Mouse (Mus musculus) heart, embryonic 11.5 days (tissue): ENCODE results near the gene Csrnp1. TPM values are rescaled to one million over a fixed set of nuclear protein-coding genes. Genes with fewer than 3 reads are reported as not detected.
"Not testable (repeated sequence)": the region's sequence is repeated elsewhere in the genome, so short reads cannot be mapped to it uniquely, and the experiment has no call there.

Experiments used
- ATAC-seq: fragments of 200-750 bp; cut with Nextera tagmentation; replicated peaks from 2 replicates; pipeline ENCODE4 v1.8.0; 2017; ENCODE audit warnings: moderate library complexity; ENCODE audit not compliant: insufficient number of reproducible peaks, low FRiP score, low TSS enrichment
- H3K27ac ChIP-seq: fragments of 300-500 bp; sonication (generic); 2 replicates; pipeline ENCODE4 v1.5.1; 2014; ENCODE audit warnings: mild to moderate bottlenecking, low read depth, low read length
- H3K27me3 ChIP-seq: fragments of 300-500 bp; sonication (generic); 2 replicates; pipeline ENCODE4 v1.6.1; 2014; ENCODE audit warnings: mild to moderate bottlenecking, low read length, mixed read lengths; ENCODE audit not compliant: control insufficient read depth, insufficient read depth
- H3K36me3 ChIP-seq: fragments of 300-500 bp; sonication (generic); 2 replicates; pipeline ENCODE4 v1.6.1; 2014; ENCODE audit warnings: mild to moderate bottlenecking, low read length, moderate library complexity, mixed read lengths; ENCODE audit not compliant: control insufficient read depth, insufficient read depth
- H3K4me1 ChIP-seq: fragments of 300-500 bp; sonication (generic); 2 replicates; pipeline ENCODE4 v1.6.1; 2014; ENCODE audit warnings: low read length; ENCODE audit not compliant: control insufficient read depth, insufficient read depth
- H3K4me2 ChIP-seq: fragments of 300-500 bp; sonication (generic); 2 replicates; pipeline ENCODE4 v1.6.1; 2014; ENCODE audit warnings: mild to moderate bottlenecking, moderate library complexity
- H3K4me3 ChIP-seq: fragments of 300-500 bp; sonication (generic); 2 replicates; pipeline ENCODE4 v1.5.1; 2014; ENCODE audit warnings: low read depth, low read length
- H3K9ac ChIP-seq: fragments of 300-500 bp; sonication (generic); 2 replicates; pipeline ENCODE4 v1.6.1; 2014; ENCODE audit warnings: mild to moderate bottlenecking, low read depth, low read length, moderate library complexity
- H3K9me3 ChIP-seq: fragments of 300-500 bp; sonication (generic); replicated peaks from 2 replicates; pipeline ENCODE4 v1.6.1; 2016; ENCODE audit warnings: low read length; ENCODE audit not compliant: control insufficient read depth
- WGBS: fragments of 180-500 bp; shearing (Covaris S2); extraction: QIAGEN DNeasy Blood & Tissue Kit; methylation state at CpG from one replicate; pipeline ENCODE4 v1.1.7; 2014; ENCODE audit not compliant: insufficient replicate concordance; 5-methylcytosine and 5-hydroxymethylcytosine counted together
- polyA plus RNA-seq: library from polyadenylated mRNA; unstranded; fragments of >200 nt; fragmentation: Nextera tagmentation; extraction: Ambion mirVana; gene quantifications from 2 replicates; pipeline ENCODE4 v1.2.1, GENCODE M21; 2014

The Csrnp1 gene
- polyA plus RNA-seq, 1 experiment from 2014 or later = 3.3 TPM

DNA sequence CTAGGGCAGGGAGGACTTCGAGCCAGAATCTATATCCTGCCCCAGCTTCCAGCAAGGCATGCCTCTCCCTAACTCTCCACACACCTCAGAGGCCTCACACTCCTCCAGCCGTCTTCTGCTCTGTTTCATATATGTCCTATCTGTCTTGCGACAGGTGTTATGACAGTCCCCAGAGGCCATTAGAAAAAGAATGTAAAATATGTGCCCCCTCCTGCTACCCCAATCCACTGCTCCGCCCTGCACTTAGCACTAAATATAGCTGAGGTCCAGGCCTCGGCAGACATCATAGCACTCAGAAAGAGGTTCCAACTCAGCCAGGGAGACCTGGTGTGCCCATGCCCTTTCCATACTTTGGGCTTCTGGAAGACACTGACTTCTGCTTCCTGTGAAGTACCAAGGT is 36.7 kb upstream of the Csrnp1 start:
- no peaks in the 10 kb centered on the region for H3K27me3 ChIP-seq
- ATAC-seq = no peak; the same call in 1 of the 2 replicates
- no peaks in the 10 kb centered on the region for H3K9me3 ChIP-seq
- peak overlapping the region; percentile 58 for H3K4me3 ChIP-seq
- peaks cover 6% of the 10 kb centered on the region; the same call in 1 of the 2 replicates for H3K36me3 ChIP-seq
- 25% methylated on average over 5 of the region's 5 CpGs for WGBS
- H3K9ac ChIP-seq = peak overlapping the region; percentile 88
- H3K4me2 ChIP-seq = peak overlapping the region; percentile 69
- H3K4me1 ChIP-seq = peaks cover 27% of the 10 kb centered on the region
- peak overlapping the region; percentile 95 for H3K27ac ChIP-seq

DNA sequence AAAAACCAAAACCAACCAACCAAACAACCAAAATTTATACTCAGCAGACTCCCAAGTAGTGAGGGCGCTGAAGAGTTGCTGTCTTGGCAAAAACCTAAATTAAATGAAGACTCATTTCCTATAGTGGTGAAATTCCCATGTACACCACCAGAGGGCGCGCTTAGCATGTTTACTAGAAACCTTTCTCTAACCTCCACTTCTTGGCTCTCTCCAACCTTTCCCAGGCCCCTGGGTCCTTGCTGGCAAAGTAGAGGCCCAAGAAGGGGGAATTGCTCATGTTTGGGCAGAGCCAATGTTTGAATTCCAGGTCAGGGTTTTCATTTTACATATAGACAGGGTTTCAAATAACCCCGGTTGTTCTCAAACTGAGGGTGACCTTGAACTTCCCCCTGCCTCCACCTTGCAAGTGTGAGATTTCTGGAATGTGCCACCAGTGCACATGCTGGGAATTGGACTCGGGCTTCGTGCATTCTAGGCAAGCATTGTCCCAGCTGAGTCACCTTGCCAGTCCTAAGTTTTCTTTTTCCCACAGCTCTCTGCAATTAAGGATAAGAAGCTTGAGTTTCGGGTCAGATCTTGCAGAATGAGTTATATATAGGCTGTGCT is 35.9 kb upstream of the Csrnp1 start:
- peaks cover 24% of the 10 kb centered on the region for H3K4me1 ChIP-seq
- H3K27ac ChIP-seq = peak overlapping the region; percentile 95
- peak overlapping the region; percentile 58 for H3K4me3 ChIP-seq
- WGBS = 29% methylated on average over 7 of the region's 7 CpGs
- no peaks in the 10 kb centered on the region for H3K27me3 ChIP-seq
- no peak for ATAC-seq
- no peaks in the 10 kb centered on the region for H3K9me3 ChIP-seq
- H3K4me2 ChIP-seq = peak overlapping the region; percentile 69
- peak overlapping the region; percentile 56 for H3K9ac ChIP-seq
- peaks cover 9% of the 10 kb centered on the region; the same call in 1 of the 2 replicates for H3K36me3 ChIP-seq

DNA sequence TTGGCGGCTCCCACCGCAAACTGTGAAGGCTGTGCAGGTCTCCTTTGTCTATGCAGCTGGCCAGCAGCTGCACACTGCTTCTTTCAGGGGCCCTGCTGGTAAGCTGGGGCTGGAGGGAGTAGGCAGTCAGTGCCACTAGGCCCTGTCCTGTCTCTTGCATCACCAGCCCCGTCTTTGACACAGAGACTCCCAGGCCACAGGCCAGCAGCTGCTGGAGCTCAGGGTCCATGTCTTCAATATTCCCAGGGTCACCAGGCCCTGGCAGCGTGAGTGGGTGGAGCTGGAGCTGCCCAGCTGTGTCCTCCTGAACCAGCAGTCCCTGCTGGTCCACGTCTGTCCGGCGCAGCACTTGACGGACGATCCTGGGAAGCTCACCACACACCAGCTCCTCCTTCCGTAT is 32.5 kb upstream of the Csrnp1 start:
- Histone ChIP-seq H3K27ac (no peak overlapping the region), H3K9ac (no peak overlapping the region), H3K36me3 (peaks cover 18% of the 10 kb centered on the region), H3K27me3 (no peaks in the 10 kb centered on the region), H3K4me2 (no peak overlapping the region), H3K4me3 (no peak overlapping the region), H3K9me3 (no peaks in the 10 kb centered on the region), H3K4me1 (peaks cover 18% of the 10 kb centered on the region)
- no peak for ATAC-seq
- WGBS = 70% methylated on average over 10 of the region's 10 CpGs

DNA sequence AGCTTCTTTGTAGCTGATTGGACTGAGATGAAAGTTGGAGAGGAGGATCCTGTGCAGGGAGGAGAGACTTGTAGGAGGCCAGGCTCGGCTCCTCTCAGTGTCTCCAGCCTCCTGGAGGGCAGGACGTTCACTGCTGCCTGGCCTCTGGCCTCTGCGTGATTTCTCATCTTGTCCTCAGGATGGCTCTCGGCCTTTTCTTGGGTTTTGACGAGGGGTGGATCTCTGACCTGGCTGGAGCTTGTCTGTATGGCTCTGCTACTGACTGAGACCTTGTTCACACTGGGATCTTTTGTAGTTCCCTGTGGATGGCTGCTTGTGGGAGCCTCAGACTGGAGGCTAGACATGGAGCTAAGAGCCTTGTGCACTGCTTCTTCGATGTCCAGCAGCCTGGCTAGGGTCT is 30.4 kb upstream of the Csrnp1 start:
- H3K4me1 ChIP-seq = peaks cover 17% of the 10 kb centered on the region
- H3K4me2 ChIP-seq = no peak overlapping the region
- H3K36me3 ChIP-seq = peaks cover 18% of the 10 kb centered on the region
- ATAC-seq = no peak
- H3K9ac ChIP-seq = no peak overlapping the region
- H3K27ac ChIP-seq = no peak overlapping the region
- H3K9me3 ChIP-seq = no peaks in the 10 kb centered on the region
- no peaks in the 10 kb centered on the region for H3K27me3 ChIP-seq
- no peak overlapping the region for H3K4me3 ChIP-seq
- 51% methylated on average over 6 of the region's 6 CpGs for WGBS

DNA sequence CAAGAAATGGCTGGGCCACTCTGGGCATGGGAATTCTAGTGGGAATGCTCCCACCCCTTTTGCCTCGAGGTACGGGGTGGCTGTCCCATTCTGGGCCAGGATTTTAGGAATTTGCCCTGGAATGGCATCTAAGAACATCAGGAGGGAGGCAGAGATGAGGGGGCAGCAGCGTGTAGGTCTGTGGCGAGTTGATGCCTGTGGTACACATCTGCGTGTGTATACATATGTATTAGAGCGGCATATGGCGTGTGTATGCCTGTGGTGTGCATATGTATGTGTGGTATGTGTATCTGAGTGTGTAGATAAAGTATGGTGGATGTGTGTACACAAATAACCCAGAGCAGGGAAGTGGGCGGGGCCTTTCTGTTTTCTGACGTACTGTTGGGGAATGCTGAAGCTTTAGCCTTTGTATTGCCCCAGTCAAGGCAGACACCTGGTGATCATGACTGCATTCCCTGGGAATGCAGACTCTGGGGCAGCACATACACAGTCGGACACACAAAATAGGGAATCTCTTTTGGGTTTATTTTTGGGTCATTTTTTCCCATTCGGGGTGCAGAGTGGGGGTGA is 28.9 kb upstream of the Csrnp1 start:
- Histone ChIP-seq H3K27ac (no peak overlapping the region; the same call in 1 of the 2 replicates), H3K9me3 (no peaks in the 10 kb centered on the region), H3K4me2 (no peak overlapping the region), H3K4me3 (no peak overlapping the region), H3K9ac (no peak overlapping the region), H3K36me3 (peaks cover 18% of the 10 kb centered on the region), H3K27me3 (no peaks in the 10 kb centered on the region), H3K4me1 (peaks cover 17% of the 10 kb centered on the region)
- ATAC-seq = no peak
- 62% methylated on average over 11 of the region's 11 CpGs for WGBS

DNA sequence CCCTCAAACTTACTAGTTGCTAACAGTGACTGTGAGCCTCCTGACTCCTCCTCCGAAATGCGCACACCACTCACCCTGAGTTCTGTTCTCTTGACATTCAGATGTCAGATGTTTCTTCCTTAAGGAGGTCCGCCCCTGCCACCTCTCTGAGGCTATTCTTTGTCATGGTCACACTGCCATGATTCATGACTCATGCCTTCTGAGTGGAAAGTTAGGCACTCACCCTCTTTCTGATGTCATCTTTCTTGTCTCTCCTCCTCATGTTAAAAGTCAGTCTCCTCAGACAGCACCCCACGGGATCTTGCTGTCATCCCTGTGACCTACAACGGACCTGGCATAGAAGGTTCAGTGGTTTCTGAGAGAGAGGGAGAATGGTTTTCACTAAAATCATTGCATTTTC is 28.3 kb upstream of the Csrnp1 start:
- peaks cover 16% of the 10 kb centered on the region for H3K36me3 ChIP-seq
- no peak for ATAC-seq
- no peak overlapping the region; the same call in 1 of the 2 replicates for H3K27ac ChIP-seq
- H3K9ac ChIP-seq = no peak overlapping the region
- H3K27me3 ChIP-seq = no peaks in the 10 kb centered on the region
- H3K4me2 ChIP-seq = no peak overlapping the region
- H3K4me1 ChIP-seq = peaks cover 17% of the 10 kb centered on the region
- H3K4me3 ChIP-seq = no peak overlapping the region
- no peaks in the 10 kb centered on the region for H3K9me3 ChIP-seq
- 74% methylated on average over 5 of the region's 5 CpGs for WGBS

DNA sequence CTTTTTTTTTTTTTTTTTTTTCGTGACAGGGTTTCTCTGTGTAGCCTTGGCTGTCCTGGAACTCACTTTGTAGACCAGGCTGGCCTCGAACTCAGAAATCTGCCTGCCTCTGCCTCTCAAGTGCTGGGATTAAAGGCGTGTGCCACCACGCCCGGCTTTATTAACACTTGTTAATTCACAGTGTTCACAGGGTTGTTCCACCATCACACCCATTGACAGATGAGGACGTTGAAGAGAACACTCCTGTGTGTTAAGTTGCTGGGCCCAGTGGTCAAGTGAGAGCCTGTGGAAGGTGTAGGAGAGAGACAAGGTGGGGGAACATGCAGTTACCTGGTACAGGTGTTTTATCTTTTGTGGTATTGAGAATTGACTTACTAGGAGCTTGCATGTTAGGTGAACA is 27.7 kb upstream of the Csrnp1 start:
- 71% methylated on average over 6 of the region's 6 CpGs for WGBS
- not testable (repeated sequence) for H3K27me3 ChIP-seq, H3K9me3 ChIP-seq, H3K4me2 ChIP-seq, H3K27ac ChIP-seq, ATAC-seq, H3K9ac ChIP-seq, H3K4me3 ChIP-seq
- H3K36me3 ChIP-seq = peaks cover 16% of the 10 kb centered on the region
- peaks cover 15% of the 10 kb centered on the region for H3K4me1 ChIP-seq

DNA sequence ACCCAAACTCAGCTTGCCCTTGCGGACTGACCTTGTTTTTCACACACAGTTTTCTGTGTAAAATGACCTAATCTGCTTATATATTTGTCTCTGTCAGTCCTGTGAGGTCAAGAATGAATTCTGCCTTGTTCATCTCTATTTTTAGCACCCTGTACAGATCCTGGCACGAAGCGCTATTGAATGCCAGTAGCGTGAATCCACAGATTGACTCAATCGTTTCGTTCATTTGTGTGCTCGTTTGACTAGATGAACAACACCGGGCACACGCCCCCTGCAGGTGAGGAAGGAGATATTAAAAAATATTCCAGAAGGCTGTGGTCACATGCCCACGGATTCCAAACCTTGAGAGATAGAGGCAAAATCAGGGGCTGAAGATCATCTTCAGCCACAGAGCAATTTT is 27.1 kb upstream of the Csrnp1 start:
- Histone ChIP-seq H3K4me3 (peak overlapping the region; percentile 41), H3K4me1 (peaks cover 14% of the 10 kb centered on the region), H3K36me3 (peaks cover 12% of the 10 kb centered on the region), H3K27me3 (no peaks in the 10 kb centered on the region), H3K9me3 (no peaks in the 10 kb centered on the region), H3K9ac (peak overlapping the region; percentile 29), H3K4me2 (peak overlapping the region; percentile 76), H3K27ac (peak overlapping the region; percentile 77)
- WGBS = 2% methylated on average over 10 of the region's 10 CpGs
- peak; percentile 20; the same call in 1 of the 2 replicates for ATAC-seq
